Mouse (Mus musculus): ENCODE data around the gene Pmpca. TPM values are rescaled to one million over a fixed set of nuclear protein-coding genes. Genes with fewer than 3 reads are reported as not detected.

The Pmpca gene
- polyA plus RNA-seq, 1 experiment from 2014 or later: 98.9 TPM

DNA sequence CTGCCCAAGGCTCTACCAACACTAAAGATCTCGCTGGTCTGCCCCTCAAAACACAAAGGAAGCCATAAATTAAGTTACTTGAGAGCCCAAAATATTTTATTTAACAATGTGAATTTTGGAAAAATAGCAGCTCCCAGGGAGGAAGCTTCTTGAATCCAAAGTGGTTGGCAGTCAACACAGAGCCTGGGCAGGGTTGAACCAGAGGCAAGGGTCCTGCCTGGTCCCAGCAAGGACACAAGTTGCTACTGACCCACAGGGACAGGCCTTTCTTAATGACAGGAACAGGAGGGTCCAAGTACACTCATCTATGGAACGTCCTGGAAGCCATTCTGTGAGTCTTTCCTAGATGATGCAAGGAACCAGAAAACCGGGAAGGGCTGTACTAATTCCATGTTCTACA, 20.2 kb downstream of the Pmpca start:
- H3K27me3 ChIP-seq (replicated peaks; ENCODE audit: control insufficient read depth, insufficient read depth, low read length): no peaks in the 10 kb centered on the region
- ATAC-seq: peak; percentile 22; the same call in 1 of the 2 replicates
- peak overlapping the region; percentile 97; the same call in 1 of the 2 replicates for H3K9ac ChIP-seq (ENCODE audit: low read depth, low read length)
- peak overlapping the region; percentile 92 for H3K4me3 ChIP-seq (ENCODE audit: low read length)
- peaks cover 44% of the 10 kb centered on the region for H3K4me1 ChIP-seq (ENCODE audit: control insufficient read depth, insufficient read depth, low read depth, low read length)
- WGBS: 62% methylated on average over 3 of the region's 3 CpGs
- H3K36me3 ChIP-seq (ENCODE audit: control insufficient read depth, insufficient read depth, low read length): peaks cover 25% of the 10 kb centered on the region
- H3K4me2 ChIP-seq (ENCODE audit: low read length): peak overlapping the region; percentile 98
- H3K27ac ChIP-seq (ENCODE audit: low read depth, low read length): no peak overlapping the region
- no peaks in the 10 kb centered on the region for H3K9me3 ChIP-seq (ENCODE audit: control insufficient read depth, low read length)

DNA sequence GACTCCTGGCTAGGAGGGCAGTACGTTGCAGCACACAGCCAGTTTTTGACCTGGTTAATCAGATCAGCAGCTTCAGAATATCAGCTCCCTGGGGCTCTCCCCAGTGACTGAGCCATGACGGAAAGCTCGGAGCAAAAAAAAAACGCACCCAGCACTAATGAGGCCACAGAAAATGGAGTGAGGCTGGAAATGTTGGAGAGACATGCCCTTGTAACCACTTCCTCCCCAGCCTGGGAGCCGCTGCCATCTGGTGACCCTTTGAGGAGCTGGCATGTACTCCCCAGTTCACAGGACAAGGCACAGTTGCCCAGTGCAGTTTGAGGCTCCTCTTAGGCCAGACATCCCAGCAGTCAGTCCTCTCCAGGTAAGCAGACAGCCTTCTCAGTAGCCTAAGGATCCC, 21.0 kb downstream of the Pmpca start:
- Histone ChIP-seq H3K4me1 (ENCODE audit: control insufficient read depth, insufficient read depth, low read depth, low read length) (peaks cover 38% of the 10 kb centered on the region), H3K4me3 (ENCODE audit: low read length) (no peak overlapping the region), H3K27ac (ENCODE audit: low read depth, low read length) (0 out of 2 replicates have a peak overlapping the region, but pooled peaks have one; percentile 4), H3K4me2 (ENCODE audit: low read length) (no peak overlapping the region), H3K9ac (ENCODE audit: low read depth, low read length) (no peak overlapping the region), H3K36me3 (ENCODE audit: control insufficient read depth, insufficient read depth, low read length) (peaks cover 27% of the 10 kb centered on the region), H3K27me3 (replicated peaks; ENCODE audit: control insufficient read depth, insufficient read depth, low read length) (no peaks in the 10 kb centered on the region), H3K9me3 (ENCODE audit: control insufficient read depth, low read length) (no peaks in the 10 kb centered on the region)
- 63% methylated on average over 5 of the region's 5 CpGs for WGBS
- no peak for ATAC-seq

GRCm38 (mm10) chr2:26410931-26411411, 21.8 kb downstream of the Pmpca start:
- 64% methylated on average over 5 of the region's 5 CpGs for WGBS
- H3K27me3 ChIP-seq (replicated peaks; ENCODE audit: control insufficient read depth, insufficient read depth, low read length): no peaks in the 10 kb centered on the region
- no peak overlapping the region for H3K9ac ChIP-seq (ENCODE audit: low read depth, low read length)
- peak overlapping the region; percentile 26; the same call in 1 of the 2 replicates for H3K27ac ChIP-seq (ENCODE audit: low read depth, low read length)
- peaks cover 30% of the 10 kb centered on the region for H3K4me1 ChIP-seq (ENCODE audit: control insufficient read depth, insufficient read depth, low read depth, low read length)
- H3K4me2 ChIP-seq (ENCODE audit: low read length): no peak overlapping the region
- no peaks in the 10 kb centered on the region for H3K9me3 ChIP-seq (ENCODE audit: control insufficient read depth, low read length)
- no peak for ATAC-seq
- peaks cover 32% of the 10 kb centered on the region for H3K36me3 ChIP-seq (ENCODE audit: control insufficient read depth, insufficient read depth, low read length)
- no peak overlapping the region for H3K4me3 ChIP-seq (ENCODE audit: low read length)

DNA sequence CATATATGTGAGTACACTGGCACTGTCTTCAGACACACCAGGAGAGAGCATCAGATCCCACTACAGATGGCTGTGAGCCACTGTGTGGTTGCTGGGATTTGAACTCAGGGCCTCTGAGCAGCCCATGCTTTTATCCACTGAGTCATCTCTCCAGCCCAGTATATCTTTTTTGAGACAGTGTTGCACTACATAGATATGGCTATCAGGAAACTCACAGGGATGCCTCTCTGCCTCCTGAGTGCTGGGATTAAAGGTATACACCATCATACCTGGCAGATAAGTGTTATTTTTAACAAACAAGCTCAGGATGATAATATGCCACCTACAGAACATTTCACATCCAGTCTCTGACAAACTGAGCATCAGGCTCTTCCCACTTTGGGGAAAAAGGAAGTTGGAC, 27.9 kb downstream of the Pmpca start:
- no peak for ATAC-seq
- no peak overlapping the region for H3K4me2 ChIP-seq (ENCODE audit: low read length)
- H3K4me3 ChIP-seq (ENCODE audit: low read length): no peak overlapping the region
- H3K9me3 ChIP-seq (ENCODE audit: control insufficient read depth, low read length): no peaks in the 10 kb centered on the region
- no peak overlapping the region for H3K9ac ChIP-seq (ENCODE audit: low read depth, low read length)
- no peak overlapping the region for H3K27ac ChIP-seq (ENCODE audit: low read depth, low read length)
- no peaks in the 10 kb centered on the region for H3K4me1 ChIP-seq (ENCODE audit: control insufficient read depth, insufficient read depth, low read depth, low read length)
- no peaks in the 10 kb centered on the region for H3K27me3 ChIP-seq (replicated peaks; ENCODE audit: control insufficient read depth, insufficient read depth, low read length)
- H3K36me3 ChIP-seq (ENCODE audit: control insufficient read depth, insufficient read depth, low read length): peaks cover 60% of the 10 kb centered on the region

DNA sequence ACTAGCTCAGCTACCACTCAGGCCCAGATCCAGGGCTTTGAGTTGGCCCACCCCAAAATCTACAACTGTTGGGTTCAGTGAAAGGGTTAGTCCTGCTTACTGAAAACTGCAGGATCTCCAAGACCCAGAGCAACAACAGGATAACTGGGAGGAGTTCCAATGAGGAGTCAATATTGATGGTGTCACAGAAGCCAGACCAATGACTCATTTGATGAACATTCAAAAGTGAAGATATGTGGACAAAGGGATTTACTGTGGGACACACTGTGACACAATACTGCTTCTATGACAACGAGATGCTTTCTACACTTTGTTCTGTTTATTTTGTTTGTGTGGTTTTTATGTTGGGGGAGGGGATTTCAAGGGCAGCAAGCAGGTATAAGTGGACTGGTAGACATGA, 29.0 kb downstream of the Pmpca start:
- no peaks in the 10 kb centered on the region for H3K9me3 ChIP-seq (ENCODE audit: control insufficient read depth, low read length)
- no peaks in the 10 kb centered on the region for H3K4me1 ChIP-seq (ENCODE audit: control insufficient read depth, insufficient read depth, low read depth, low read length)
- H3K27me3 ChIP-seq (replicated peaks; ENCODE audit: control insufficient read depth, insufficient read depth, low read length): no peaks in the 10 kb centered on the region
- ATAC-seq: no peak
- H3K27ac ChIP-seq (ENCODE audit: low read depth, low read length): no peak overlapping the region
- H3K4me2 ChIP-seq (ENCODE audit: low read length): no peak overlapping the region
- H3K9ac ChIP-seq (ENCODE audit: low read depth, low read length): no peak overlapping the region
- WGBS: 93% methylated on average over 1 of the region's 1 CpGs
- peaks cover 57% of the 10 kb centered on the region for H3K36me3 ChIP-seq (ENCODE audit: control insufficient read depth, insufficient read depth, low read length)
- H3K4me3 ChIP-seq (ENCODE audit: low read length): no peak overlapping the region

DNA sequence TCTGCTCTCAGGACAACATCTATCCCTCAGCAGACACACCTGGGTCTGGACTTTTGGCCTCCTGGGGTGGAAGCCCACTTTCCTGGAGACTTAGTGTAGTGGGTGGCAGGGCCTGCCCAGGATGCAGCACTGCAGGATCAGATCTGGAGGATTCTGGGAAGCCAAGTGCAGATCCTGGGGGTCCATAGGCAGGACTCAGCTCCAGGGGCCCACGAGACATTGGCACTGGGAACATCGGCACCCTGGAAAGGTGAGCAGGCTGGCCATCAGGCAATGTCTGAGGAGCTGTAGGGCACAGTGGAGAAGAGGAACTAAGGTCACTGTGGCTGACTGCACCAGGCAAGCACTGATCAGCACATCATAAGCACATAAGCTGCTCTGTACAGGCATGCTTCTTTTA, 32.8 kb downstream of the Pmpca start:
- ATAC-seq: no peak
- 96% methylated on average over 2 of the region's 2 CpGs for WGBS

DNA sequence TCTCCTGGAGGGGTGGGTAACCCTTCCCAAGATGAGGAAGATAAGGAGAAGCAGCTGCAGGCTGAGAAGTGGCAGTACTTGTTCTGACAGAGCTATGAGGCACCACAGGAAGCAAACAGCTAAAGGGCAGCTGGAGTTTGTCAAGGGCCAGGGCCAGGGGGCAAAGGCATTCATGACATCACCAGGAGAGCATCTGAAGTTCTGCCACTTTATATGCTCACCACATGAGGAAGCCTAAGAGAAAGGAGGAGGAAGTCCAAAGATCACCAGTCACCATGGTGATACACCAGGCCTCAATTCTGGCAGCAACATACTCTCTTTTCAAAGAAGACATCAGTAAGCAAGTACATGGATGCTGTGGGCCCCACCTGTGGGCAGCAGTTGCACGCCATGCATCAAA, 33.9 kb downstream of the Pmpca start:
- no peak overlapping the region for H3K4me3 ChIP-seq (ENCODE audit: low read length)
- 88% methylated on average over 1 of the region's 1 CpGs for WGBS
- no peak overlapping the region for H3K4me2 ChIP-seq (ENCODE audit: low read length)
- peaks cover 69% of the 10 kb centered on the region for H3K36me3 ChIP-seq (ENCODE audit: control insufficient read depth, insufficient read depth, low read length)
- no peaks in the 10 kb centered on the region for H3K9me3 ChIP-seq (ENCODE audit: control insufficient read depth, low read length)
- no peak for ATAC-seq
- H3K9ac ChIP-seq (ENCODE audit: low read depth, low read length): no peak overlapping the region
- H3K4me1 ChIP-seq (ENCODE audit: control insufficient read depth, insufficient read depth, low read depth, low read length): no peaks in the 10 kb centered on the region
- no peak overlapping the region for H3K27ac ChIP-seq (ENCODE audit: low read depth, low read length)
- H3K27me3 ChIP-seq (replicated peaks; ENCODE audit: control insufficient read depth, insufficient read depth, low read length): no peaks in the 10 kb centered on the region

More for the DNA sequence above, 32.8 kb downstream of the Pmpca start:
- Histone ChIP-seq H3K4me2 (ENCODE audit: low read length) (no peak overlapping the region), H3K9ac (ENCODE audit: low read depth, low read length) (no peak overlapping the region), H3K36me3 (ENCODE audit: control insufficient read depth, insufficient read depth, low read length) (peaks cover 66% of the 10 kb centered on the region), H3K27me3 (replicated peaks; ENCODE audit: control insufficient read depth, insufficient read depth, low read length) (no peaks in the 10 kb centered on the region), H3K4me1 (ENCODE audit: control insufficient read depth, insufficient read depth, low read depth, low read length) (no peaks in the 10 kb centered on the region), H3K27ac (ENCODE audit: low read depth, low read length) (no peak overlapping the region), H3K4me3 (ENCODE audit: low read length) (no peak overlapping the region), H3K9me3 (ENCODE audit: control insufficient read depth, low read length) (no peaks in the 10 kb centered on the region)

GRCm38 (mm10) chr2:26424541-26424940, 35.4 kb downstream of the Pmpca start:
- no peaks in the 10 kb centered on the region for H3K4me1 ChIP-seq (ENCODE audit: control insufficient read depth, insufficient read depth, low read depth, low read length)
- no peak overlapping the region for H3K4me2 ChIP-seq (ENCODE audit: low read length)
- H3K9ac ChIP-seq (ENCODE audit: low read depth, low read length): no peak overlapping the region
- H3K36me3 ChIP-seq (ENCODE audit: control insufficient read depth, insufficient read depth, low read length): peaks cover 74% of the 10 kb centered on the region
- H3K9me3 ChIP-seq (ENCODE audit: control insufficient read depth, low read length): no peaks in the 10 kb centered on the region
- no peak for ATAC-seq
- 95% methylated on average over 2 of the region's 2 CpGs for WGBS
- no peak overlapping the region for H3K27ac ChIP-seq (ENCODE audit: low read depth, low read length)
- H3K4me3 ChIP-seq (ENCODE audit: low read length): no peak overlapping the region
- H3K27me3 ChIP-seq (replicated peaks; ENCODE audit: control insufficient read depth, insufficient read depth, low read length): no peaks in the 10 kb centered on the region

GRCm38 (mm10) chr2:26429851-26430250, 40.7 kb downstream of the Pmpca start:
- Histone ChIP-seq H3K9me3 (ENCODE audit: control insufficient read depth, low read length) (no peaks in the 10 kb centered on the region), H3K4me2 (ENCODE audit: low read length) (no peak overlapping the region), H3K4me3 (ENCODE audit: low read length) (no peak overlapping the region), H3K36me3 (ENCODE audit: control insufficient read depth, insufficient read depth, low read length) (peaks cover 56% of the 10 kb centered on the region), H3K9ac (ENCODE audit: low read depth, low read length) (no peak overlapping the region), H3K27ac (ENCODE audit: low read depth, low read length) (no peak overlapping the region), H3K27me3 (replicated peaks; ENCODE audit: control insufficient read depth, insufficient read depth, low read length) (no peaks in the 10 kb centered on the region), H3K4me1 (ENCODE audit: control insufficient read depth, insufficient read depth, low read depth, low read length) (no peaks in the 10 kb centered on the region)
- ATAC-seq: no peak
- WGBS: 76% methylated on average over 5 of the region's 5 CpGs
